Mouse (Mus musculus) heart, postnatal 10 days (tissue): ENCODE measurements around the gene Strip1. TPM values are rescaled to one million over a fixed set of nuclear protein-coding genes. Genes with fewer than 3 reads are reported as not detected.

Source experiments
- DNase-seq, 2 experiments: peaks; one replicate each; pipeline ENCODE4 v3.0.0; 2021
- intact Hi-C: fragments of 180-260 bp; cut with DNase I; formaldehyde crosslinking; loops from one replicate; pipeline ENCODE4 v1.15.1; 2025
- total RNA-seq, 2 experiments: library from RNA; stranded (reverse); gene quantifications; 2 replicates each; pipeline ENCODE4 v1.2.3; 2021

The Strip1 gene
- total RNA-seq, 2 experiments from 2014 or later = 26.4 to 31.4 TPM

DNA sequence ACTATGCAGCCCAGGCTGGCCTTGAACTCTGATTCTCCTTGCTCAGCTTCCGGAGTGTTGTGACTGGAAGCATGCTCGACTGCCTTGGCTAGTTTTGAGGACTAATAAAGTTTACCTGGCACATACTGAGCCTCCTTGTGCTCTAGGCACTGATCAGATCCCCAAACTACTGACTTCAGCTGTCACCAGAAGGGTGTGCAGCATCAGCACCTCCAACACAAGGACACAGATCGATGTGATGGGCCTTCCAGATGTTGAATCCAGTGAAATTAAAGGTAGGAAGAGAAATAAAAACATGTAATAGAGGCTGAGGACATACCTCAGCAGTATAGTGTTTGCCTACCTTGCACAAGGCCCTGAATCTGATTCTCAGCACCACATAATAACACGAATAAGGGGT lies 2.1 kb downstream of the Strip1 start:
- intact Hi-C loops = no loop called here
- DNase-seq = no peak

DNA sequence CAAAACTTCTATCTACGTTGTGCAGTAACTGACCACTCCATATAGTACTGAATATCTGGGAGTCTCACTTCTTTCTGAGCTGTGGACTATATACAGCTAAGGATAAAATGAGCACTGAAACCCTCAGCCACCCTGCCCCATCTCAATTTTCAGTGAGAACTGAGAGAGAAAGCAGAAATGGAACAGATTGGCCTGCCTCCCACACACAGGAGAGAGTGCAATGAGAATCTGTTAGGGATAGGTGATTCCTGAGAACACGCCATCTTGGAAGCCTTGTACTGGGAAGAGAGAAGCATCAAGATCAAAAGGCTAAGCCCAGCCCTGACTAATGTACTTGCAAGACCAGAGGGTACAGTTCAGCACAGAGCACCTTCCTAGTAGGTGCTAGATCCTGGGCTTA lies 2.9 kb downstream of the Strip1 start:
- DNase-seq = no peak
- intact Hi-C loops = no loop called here

DNA sequence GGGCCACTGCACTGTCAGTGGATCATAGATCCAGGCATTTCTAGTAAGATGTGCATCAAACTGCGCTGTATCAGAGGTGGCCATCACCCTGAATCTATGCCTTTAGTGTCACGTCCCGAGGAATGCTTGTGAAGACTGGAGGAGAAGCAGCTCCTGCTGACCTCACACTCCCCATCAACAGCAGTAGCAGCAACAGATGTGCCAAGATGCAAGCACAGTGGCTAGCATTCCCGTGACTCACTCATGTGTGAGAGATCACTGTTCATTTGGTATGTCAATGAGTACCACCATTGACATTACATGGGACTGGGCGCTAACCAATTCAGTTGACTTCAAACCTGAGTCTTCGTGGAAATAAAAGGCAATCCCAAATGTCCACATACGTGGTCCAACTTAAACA lies 3.9 kb downstream of the Strip1 start:
- intact Hi-C loops = no loop called here
- DNase-seq = no peak

DNA sequence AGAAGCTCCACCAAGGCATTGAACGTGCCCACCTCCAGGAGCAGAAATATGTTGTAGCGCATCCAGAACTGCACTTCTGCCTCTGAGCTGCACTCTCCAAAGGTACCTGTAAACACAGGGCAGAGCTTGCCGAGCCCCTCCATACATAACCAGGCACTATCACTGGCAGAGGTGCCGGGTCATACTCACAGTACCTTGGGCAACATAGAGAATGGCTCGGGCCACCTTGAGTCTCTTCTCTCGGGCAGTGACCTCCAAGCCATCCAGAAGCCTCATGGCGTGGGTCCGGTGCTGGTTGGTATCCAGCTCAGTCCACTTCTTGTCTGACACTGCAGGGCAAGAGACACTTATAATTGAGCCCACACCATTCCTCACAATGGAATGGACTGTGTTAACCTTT lies 4.7 kb downstream of the Strip1 start:
- intact Hi-C loops = no loop called here
- DNase-seq = no peak

DNA sequence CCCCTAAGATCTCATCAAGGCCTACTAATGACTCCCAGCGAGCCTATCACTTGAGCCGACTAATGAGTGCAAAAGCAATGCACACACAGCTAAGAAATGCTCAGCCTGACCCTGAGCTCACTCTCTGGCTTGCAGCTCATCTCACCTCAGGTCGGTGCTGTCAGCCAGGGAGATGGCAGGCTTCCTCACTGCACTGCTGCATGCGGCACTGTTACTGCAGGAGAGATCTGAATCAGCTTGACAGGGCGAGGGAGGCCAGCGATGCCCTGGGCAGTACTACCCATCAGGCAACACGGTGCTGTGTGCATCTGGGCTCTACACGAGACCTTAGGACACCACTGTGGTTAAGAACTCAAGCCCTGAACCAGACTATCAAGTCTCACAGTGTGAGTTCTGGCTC lies 6.0 kb downstream of the Strip1 start:
- DNase-seq = no peak
- intact Hi-C loops = no loop called here

DNA sequence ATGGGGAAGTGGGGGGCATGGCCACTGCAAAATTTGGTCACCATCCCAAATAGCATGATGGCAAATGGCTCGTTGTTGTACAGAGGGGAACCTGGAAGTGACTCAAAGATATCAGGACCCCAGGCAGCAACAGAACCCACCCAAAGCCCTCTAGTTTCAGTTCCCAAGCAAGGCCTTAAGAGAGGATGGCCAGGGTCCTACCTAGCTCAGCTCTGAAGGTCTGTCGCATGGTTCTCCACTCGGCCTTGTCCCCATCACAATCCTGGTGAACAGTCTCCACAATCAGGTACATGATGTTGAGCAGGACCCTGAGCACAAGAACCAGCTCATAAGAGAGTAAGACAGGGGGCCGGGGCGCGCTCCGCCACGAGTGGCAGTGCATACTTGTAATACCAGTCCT lies 7.1 kb downstream of the Strip1 start:
- intact Hi-C loops = no loop called here

DNA sequence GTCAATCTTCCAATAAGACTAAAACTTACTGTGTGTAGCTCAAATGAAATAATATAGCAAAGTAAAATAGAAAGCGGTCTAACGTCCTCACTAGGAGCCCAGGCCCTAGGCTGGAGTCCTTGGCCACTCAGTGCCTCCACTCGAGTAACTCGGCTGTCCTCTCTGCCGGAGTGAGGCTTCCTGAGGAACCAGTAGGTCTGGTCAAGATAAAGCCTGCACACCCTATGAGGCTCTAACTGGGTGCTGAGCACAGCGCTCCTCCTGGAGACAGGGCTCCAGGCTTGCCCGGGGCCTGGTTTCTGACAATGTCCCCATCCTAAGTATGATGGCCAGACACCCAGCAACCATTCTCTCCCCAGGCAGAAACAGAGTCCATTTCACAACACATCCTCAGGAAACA lies 9.0 kb downstream of the Strip1 start:
- DNase-seq = no peak
- intact Hi-C loops = no loop called here

More for the DNA sequence above, 7.1 kb downstream of the Strip1 start:
- no peak for DNase-seq

DNA sequence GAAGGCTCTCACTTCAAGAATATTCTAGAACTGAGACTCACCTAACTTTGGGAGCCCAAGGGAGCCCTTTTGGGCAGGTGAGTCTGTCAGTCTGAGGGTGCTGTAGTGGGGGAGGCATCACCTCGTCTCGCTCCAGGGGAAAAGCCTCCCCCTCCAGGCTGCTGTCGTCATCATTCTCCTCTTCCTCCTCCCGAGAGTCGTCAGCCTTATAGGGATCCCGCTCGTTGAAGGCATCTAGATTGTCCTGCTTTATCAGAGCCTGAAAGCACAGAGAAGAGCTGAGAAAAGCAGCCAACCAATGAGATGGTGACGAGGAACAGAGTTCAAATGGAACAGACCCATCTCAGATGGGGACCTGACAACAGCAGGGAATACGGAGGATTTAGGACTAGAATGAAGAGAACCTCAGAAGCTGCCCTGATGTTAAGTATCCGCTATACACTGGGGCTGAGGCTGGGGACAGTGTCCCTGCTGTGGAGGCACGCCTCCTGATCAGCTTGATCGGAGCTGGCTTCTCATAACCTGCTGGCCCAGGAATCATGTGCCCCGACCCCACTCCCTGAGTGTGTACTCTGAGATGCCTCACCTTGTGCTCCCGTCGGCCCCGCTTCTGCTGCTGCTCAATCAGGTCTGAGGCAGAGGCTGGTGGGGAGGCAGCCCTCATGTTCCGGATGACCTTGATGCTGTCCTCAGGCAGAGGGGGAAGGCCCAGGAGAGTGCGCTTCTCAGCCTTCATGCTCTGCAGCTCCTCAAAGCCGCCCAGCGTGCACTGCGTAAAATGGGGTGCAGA lies 10.0 kb downstream of the Strip1 start:
- no peak for DNase-seq
- intact Hi-C loops = no loop called here

DNA sequence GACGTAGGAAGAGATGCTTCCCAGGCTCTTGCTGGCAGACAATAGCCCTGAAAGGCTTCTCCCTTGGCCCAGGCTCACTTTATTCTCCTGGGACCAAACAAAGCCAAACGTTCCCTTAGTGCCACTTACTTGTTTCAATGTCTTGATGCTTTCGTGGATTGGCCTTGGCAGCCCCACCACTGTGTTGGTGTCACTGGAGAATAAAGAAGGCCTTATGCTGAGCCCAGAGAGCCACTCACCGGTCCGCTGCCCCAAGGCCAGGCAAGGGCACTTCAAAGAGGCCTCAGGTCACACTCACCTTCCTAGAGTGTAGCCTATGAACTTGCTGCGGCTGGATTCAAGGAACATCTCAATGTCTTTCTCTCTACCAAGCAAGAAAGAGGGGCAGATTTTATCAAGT lies 11.6 kb downstream of the Strip1 start:
- DNase-seq = no peak
- intact Hi-C loops = no loop called here

DNA sequence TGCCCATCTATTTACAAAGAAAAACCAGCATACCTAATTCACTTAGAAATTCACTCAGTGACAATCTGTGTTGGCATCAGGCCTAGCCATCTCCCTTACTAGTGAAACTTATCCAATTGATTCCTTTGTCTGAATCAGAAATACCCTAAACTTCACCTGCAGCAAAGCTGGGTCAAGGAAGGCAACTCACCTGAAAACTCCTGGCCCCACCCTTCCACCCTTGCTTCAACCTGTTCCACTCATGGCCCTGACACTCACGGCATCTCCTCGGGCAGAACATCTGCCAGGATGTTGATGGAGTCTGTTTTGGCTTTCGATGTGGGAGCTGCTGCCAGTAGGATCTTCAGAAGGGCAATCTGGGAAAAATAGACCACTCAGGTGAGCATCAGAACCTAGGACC lies 13.7 kb downstream of the Strip1 start:
- DNase-seq = no peak
- intact Hi-C loops = no loop called here

DNA sequence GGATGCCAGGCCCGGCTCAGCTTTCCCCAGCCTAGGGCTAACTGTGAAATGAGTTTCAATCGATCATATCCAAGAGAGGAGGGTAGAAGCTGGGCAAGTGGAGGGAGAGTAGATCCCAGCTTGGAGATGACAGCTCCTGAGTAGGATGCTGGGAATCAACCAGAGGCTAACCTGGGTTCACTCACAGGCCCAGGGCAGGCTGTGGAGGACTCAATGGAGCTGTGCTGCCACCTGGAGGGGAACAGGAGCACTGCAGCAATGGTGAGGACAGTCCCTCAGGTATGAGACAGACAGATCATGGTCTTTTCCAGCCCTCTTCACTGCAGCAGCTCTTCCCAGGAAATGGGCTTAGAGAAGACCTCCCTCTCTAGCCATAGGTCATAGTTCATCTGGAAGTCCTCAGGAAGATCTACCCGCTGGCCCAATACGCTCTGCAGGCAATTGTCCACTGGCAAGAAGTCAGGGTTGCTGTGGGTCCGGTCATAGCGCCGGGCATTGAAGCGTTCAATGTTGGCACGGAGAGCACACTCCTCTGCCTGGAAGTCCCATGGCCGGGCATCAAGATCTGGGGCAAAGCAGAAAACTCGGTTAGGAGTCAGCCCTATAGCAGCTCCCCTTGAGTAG lies 18.5 kb downstream of the Strip1 start:
- intact Hi-C loops = loop anchor here (2.0 kb wide), 2 partner anchors 54 to 62 kb away; no protein-coding TSS in a partner anchor
- peak; percentile 62 to 84 for DNase-seq

DNA sequence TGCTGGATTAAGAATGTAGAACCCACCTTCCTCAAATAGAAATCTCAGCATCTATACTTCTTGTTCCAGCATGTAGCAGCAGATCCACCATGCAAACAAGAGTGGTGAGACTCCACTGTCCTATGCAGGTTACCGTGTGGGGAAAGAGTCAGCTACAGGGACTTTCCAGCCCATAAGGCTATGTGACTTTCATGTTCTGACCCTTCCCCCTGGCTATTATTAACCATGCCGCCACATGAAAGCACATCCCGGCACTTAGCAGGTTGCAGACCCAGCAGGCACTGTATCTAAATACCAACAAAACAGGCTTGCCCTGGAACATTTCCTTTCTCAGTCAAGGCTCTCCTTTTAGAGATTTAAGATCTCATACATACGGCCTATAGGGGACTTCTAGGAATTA lies 20.1 kb downstream of the Strip1 start:
- DNase-seq = no peak
- intact Hi-C loops = no loop called here

DNA sequence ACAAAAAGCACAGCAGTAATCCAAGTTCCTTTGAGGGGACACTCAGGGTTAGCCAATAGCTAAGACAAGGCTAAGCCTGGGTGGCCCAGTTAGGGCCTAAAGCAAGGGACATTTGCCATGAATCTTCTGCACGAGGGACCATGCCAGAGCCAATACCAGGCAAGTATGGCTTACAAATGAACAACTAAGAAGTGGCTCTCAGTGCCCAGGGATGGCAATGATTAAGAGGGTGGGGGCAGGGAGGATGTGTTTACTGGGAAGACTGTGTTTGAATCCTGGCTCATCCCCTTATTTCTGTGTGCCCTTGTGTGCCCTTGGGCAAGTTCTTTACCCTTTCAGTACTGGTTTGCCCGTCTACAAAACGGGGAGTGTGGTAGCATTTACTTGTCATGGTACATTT lies 22.1 kb downstream of the Strip1 start:
- intact Hi-C loops = loop anchor here (10.0 kb wide), 1 partner anchor 255 kb away; no protein-coding TSS in a partner anchor

DNA sequence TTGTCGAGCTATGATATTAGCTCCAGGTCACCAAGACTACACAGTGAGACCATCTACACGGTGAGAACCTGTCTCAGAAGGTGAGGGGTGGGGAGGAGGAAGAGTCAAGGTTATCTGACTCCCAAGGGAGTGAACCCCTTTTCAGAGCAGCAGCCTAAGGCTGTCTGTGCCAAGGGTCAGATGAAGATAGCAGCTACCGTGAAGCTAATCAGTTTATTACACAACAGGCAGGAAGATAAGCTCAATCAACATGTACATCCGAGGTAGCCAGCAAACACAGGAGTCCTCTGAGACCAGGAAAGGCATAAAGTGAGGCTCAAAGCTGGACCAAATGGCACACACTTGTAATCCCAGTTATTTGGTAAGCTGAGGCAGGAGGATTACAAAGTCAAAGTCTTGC lies 22.7 kb downstream of the Strip1 start:
- intact Hi-C loops = loop anchor here (10.0 kb wide), 1 partner anchor 256 kb away; no protein-coding TSS in a partner anchor
- no peak for DNase-seq

More for the DNA sequence above, 22.1 kb downstream of the Strip1 start:
- no peak for DNase-seq

DNA sequence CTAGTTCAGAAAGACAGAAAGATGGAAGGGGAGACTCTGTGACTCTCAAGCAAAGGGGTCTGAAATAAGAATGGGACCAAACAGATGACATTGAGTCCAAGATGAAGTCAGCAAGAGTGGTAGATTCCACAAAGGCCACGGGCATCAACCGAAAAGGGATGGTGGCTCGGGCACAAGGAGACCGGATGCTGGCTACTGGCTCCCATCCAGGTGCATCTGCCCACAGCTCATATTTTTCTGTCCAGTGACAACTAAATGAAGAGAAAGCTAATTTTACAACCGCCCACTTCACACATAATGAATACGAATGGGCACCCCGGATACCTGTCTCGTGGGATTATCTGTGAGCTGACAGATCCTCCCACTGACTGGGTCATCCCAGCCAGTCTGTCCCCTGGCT lies 24.3 kb downstream of the Strip1 start:
- no peak for DNase-seq
- intact Hi-C loops = loop anchor here (10.0 kb wide), 1 partner anchor 258 kb away; no protein-coding TSS in a partner anchor

DNA sequence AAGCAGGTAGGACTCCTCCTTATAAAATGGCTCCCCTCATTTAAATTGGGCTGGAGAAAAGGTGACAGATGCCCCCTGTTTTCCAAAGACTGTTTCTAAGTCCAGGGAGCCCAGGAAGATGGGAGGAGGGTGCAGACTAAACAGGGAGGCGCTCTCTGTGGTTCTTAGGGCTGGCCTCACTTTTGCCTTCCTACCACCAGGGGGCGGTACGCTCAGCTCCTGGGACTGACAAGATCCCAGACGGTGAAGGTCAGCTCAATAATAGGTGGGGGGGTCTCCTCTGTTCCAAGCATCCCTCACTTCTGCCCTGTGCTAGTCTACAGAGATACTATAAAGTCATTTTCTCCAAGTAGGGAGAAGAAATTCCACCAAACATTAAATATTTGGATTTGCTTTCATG lies 26.2 kb downstream of the Strip1 start:
- DNase-seq = peak; percentile 49 to 79

DNA sequence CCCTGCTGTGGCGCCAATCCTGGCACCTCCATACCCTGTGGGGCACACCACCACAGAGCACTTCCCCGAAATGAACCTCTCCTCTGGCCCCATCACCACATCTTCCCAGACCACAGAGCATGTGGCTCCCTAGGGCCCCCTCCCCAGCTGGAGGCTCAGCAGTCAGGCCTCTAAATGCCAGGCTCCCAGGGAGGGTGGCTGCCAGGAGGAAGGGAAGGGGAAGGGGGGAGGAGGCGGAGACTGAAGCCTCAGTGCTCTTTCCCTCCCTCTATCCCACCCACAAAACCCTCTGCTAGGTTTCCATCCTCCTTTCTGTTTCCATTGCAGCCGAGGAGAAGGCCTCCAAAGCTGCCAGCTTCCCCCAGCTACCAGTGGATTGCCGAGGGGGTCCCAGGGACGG lies 31.4 kb downstream of the Strip1 start:
- DNase-seq = no peak
- intact Hi-C loops = loop anchor here (10.0 kb wide), 1 partner anchor 265 kb away; no protein-coding TSS in a partner anchor

More for the DNA sequence above, 26.2 kb downstream of the Strip1 start:
- intact Hi-C loops = loop anchor here (10.0 kb wide), 1 partner anchor 259 kb away; no protein-coding TSS in a partner anchor

DNA sequence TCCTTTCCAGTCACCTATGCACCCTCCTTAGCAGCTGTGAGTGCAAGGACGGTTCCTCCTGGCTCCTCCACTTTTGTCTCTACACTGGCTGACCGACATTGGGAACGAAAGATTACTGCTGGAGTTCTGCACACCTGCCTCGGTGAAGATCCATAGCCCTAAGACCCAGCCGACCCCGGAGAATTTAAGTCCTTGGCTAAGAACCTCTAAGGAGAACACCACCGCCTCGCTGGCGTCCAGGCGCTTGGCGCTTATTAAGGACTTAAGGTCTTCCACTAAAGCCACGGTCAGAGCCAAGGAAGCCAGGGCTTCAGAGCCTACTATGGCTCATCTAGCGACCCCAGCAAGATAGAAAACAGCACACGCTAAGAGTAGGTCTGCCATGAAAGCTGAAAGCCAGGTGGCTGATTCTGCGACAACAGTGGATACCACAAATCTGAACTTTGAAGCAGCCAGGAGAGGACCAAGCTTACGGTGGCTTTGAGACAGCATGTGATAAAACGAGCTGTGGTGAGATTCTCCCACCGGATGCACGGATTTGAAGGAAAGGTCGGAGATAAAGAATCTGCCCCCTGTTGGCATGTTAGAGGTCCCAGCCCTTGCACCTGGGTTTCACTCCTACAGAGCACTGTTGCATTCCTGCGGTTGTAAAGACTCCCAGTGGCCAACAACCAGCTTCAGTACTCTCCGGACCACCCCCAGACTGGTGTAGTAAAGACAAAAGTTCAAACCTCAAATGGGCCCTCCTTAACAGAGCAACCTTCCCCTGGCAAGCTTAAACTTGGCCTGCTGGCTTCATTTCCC lies 33.7 kb downstream of the Strip1 start:
- intact Hi-C loops = no loop called here
- no peak for DNase-seq

DNA sequence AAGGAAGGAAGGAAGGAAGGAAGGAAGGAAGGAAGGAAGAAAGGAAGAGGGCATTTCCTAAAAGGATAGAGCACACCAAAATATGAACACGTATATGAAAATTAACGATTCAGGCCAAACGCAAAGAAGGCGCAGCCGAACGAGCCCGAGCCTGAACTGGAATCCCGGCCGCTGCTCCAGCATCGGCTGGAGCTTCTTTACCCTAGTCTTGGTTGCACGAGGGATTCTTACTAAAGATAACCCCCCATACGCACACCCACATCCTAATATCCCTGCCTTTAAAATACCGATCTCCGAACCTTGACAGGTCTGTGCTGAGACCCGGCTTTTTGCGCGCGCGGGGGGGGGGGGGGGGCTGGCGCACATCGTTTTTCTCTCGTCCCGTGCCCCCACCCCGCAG lies 34.4 kb downstream of the Strip1 start:
- intact Hi-C loops = no loop called here
- DNase-seq = no peak

DNA sequence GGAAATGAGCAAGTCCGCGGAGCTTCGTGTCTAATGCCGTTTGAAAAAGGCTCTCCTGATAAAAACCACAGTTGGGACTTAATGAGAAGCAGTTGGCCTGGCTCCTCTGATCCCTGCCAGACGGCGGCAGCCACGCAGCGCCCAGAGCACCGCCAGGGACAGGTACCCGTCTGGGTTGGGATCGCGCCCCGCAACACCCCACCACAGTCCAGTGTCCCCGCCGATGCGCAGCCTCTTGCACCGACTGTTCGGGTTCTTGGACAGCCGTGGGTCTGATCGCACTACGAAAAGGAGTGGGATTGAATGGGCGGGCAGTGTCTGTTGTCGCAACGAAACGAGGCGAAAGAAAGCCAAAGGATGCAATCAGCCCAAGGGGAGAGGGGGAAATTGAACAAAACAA lies 34.9 kb downstream of the Strip1 start:
- intact Hi-C loops = no loop called here
- peak; percentile 50 to 57 for DNase-seq

DNA sequence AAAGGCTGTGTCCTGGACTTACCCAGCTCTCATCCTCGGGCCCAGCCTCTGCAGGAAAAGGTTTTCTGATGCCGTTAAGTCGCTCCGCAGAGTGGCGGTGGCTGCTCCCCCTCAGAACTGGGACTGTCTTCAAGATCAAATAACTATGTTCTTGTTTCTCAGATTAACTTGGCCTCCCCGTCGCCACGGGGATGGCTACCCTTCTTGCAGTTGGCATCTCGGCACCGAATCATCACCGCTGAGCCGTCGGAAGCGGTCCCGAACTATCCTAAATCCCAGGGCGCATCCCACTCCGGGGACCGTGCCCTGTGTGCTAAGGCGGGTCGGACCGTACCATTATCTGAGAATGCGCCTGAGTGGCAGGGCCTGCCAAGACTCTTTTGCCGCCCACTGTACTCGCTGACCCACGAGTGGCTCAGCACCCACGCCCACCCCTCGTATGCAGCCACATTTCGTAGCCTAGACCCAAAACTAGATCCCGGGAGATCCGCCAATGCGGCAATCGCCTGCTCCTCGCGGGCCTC lies 35.5 kb downstream of the Strip1 start:
- DNase-seq = peak; percentile 25 to 38

More for the DNA sequence above, 35.5 kb downstream of the Strip1 start:
- intact Hi-C loops = no loop called here
